Mouse (Mus musculus): ENCODE measurements at regions not wholly inside any gene's neighbourhood (a gene's known extent, or its start where the extent isn't known, plus 50 kb on each side); places are given as distances from the start of the nearest gene placed in this dataset.

GRCm38 (mm10) chr15:62240031-62240430 is 1317.2 kb upstream of the A1bg start:
- DNase-seq (ENCODE audit: low read depth, low spot score), result no peak
- in situ Hi-C loops (cut with MboI; ENCODE audit: low sequenced_read_pairs in 2 of 2, unreplicated experiment in 2 of 2), result no loop called here
- H3K36me3 ChIP-seq (ENCODE audit: control insufficient read depth, insufficient read depth, low read length, poor library complexity, severe bottlenecking), result peaks cover 5% of the 10 kb centered on the region
- H3K27ac ChIP-seq (ENCODE audit: insufficient read depth, low read depth, low read length, poor library complexity, severe bottlenecking), result no peak overlapping the region
- H3K4me3 ChIP-seq (ENCODE audit: insufficient read depth in 1 of 2, low read depth in 1 of 2, low read length in 2 of 2, poor library complexity in 1 of 2, severe bottlenecking in 1 of 2), result no peak overlapping the region
- no peaks in the 10 kb centered on the region for H3K9me3 ChIP-seq (ENCODE audit: control insufficient read depth, insufficient read depth, low read depth, low read length)
- TF ChIP-seq ZNF384 (IDR thresholded peaks at IDR 0.05; ENCODE audit: low read depth, low read length) (no peak), HCFC1 (IDR thresholded peaks at IDR 0.05; ENCODE audit: borderline replicate concordance, insufficient read depth, low read length) (no peak), MAFK (IDR thresholded peaks at IDR 0.05; ENCODE audit: insufficient read depth, low read depth, low read length) (no peak)
- no peaks in the 10 kb centered on the region for H3K4me1 ChIP-seq (ENCODE audit: control insufficient read depth in 2 of 2, insufficient read depth in 2 of 2, low read length in 2 of 2, poor library complexity in 1 of 2)
- H3K9ac ChIP-seq (ENCODE audit: insufficient read depth, low read depth, low read length, poor library complexity, severe bottlenecking), result no peak overlapping the region

- Histone ChIP-seq H3K4me3 (ENCODE audit: insufficient read depth in 1 of 2, low read depth in 1 of 2, low read length in 2 of 2, poor library complexity in 1 of 2, severe bottlenecking in 1 of 2) (no peak overlapping the region), H3K9ac (ENCODE audit: insufficient read depth, low read depth, low read length, poor library complexity, severe bottlenecking) (no peak overlapping the region), H3K4me1 (ENCODE audit: control insufficient read depth in 2 of 2, insufficient read depth in 2 of 2, low read length in 2 of 2, poor library complexity in 1 of 2) (no peaks in the 10 kb centered on the region), H3K27ac (ENCODE audit: insufficient read depth, low read depth, low read length, poor library complexity, severe bottlenecking) (no peak overlapping the region), H3K9me3 (ENCODE audit: control insufficient read depth, insufficient read depth, low read depth, low read length) (no peaks in the 10 kb centered on the region), H3K36me3 (ENCODE audit: control insufficient read depth, insufficient read depth, low read length, poor library complexity, severe bottlenecking) (peaks cover 2% of the 10 kb centered on the region; the same call in 1 of the 2 replicates)
- no peak for DNase-seq (ENCODE audit: low read depth, low spot score)
- no peak for TF ChIP-seq HCFC1 (IDR thresholded peaks at IDR 0.05; ENCODE audit: borderline replicate concordance, insufficient read depth, low read length)
- in situ Hi-C loops (cut with MboI; ENCODE audit: low sequenced_read_pairs in 2 of 2, unreplicated experiment in 2 of 2), result no loop called here
These were observed 1315.8 kb upstream of the A1bg start for GRCm38 (mm10) chr15:62238503-62239045.

- Histone ChIP-seq H3K4me1 (ENCODE audit: control insufficient read depth in 2 of 2, insufficient read depth in 2 of 2, low read length in 2 of 2, poor library complexity in 1 of 2) (no peaks in the 10 kb centered on the region), H3K9ac (ENCODE audit: insufficient read depth, low read depth, low read length, poor library complexity, severe bottlenecking) (no peak overlapping the region), H3K4me3 (ENCODE audit: insufficient read depth in 1 of 2, low read depth in 1 of 2, low read length in 2 of 2, poor library complexity in 1 of 2, severe bottlenecking in 1 of 2) (no peak overlapping the region), H3K36me3 (ENCODE audit: control insufficient read depth, insufficient read depth, low read length, poor library complexity, severe bottlenecking) (no peaks in the 10 kb centered on the region), H3K27ac (ENCODE audit: insufficient read depth, low read depth, low read length, poor library complexity, severe bottlenecking) (no peak overlapping the region), H3K9me3 (ENCODE audit: control insufficient read depth, insufficient read depth, low read depth, low read length) (no peaks in the 10 kb centered on the region)
- DNase-seq (ENCODE audit: low read depth, low spot score), result no peak
- TF ChIP-seq MAFK (IDR thresholded peaks at IDR 0.05; ENCODE audit: insufficient read depth, low read depth, low read length) (no peak), CHD2 (IDR thresholded peaks at IDR 0.05; ENCODE audit: low read depth, low read length) (no peak)
- in situ Hi-C loops (cut with MboI; ENCODE audit: low sequenced_read_pairs in 2 of 2, unreplicated experiment in 2 of 2), result no loop called here
These were observed 1313.2 kb upstream of the A1bg start for GRCm38 (mm10) chr15:62236056-62236455.

GRCm38 (mm10) chr15:62234182-62234760 is 1311.5 kb upstream of the A1bg start:
- Histone ChIP-seq H3K4me1 (ENCODE audit: control insufficient read depth in 2 of 2, insufficient read depth in 2 of 2, low read length in 2 of 2, poor library complexity in 1 of 2) (no peaks in the 10 kb centered on the region; a peak in 1 of 4 replicates), H3K4me3 (ENCODE audit: insufficient read depth in 1 of 2, low read depth in 1 of 2, low read length in 2 of 2, poor library complexity in 1 of 2, severe bottlenecking in 1 of 2) (no peak overlapping the region), H3K36me3 (ENCODE audit: control insufficient read depth, insufficient read depth, low read length, poor library complexity, severe bottlenecking) (peaks cover 10% of the 10 kb centered on the region; the same call in 1 of the 2 replicates), H3K27ac (ENCODE audit: insufficient read depth, low read depth, low read length, poor library complexity, severe bottlenecking) (no peak overlapping the region), H3K9me3 (ENCODE audit: control insufficient read depth, insufficient read depth, low read depth, low read length) (no peaks in the 10 kb centered on the region), H3K9ac (ENCODE audit: insufficient read depth, low read depth, low read length, poor library complexity, severe bottlenecking) (no peak overlapping the region)
- DNase-seq (ENCODE audit: low read depth, low spot score), result no peak
- no peak for TF ChIP-seq ZC3H11A (IDR thresholded peaks at IDR 0.05; ENCODE audit: borderline replicate concordance, low read depth, low read length)
- TF ChIP-seq HCFC1 (IDR thresholded peaks at IDR 0.05; ENCODE audit: borderline replicate concordance, insufficient read depth, low read length), result no peak
- TF ChIP-seq CHD2 (IDR thresholded peaks at IDR 0.05; ENCODE audit: low read depth, low read length), result no peak
- TF ChIP-seq ZNF384 (IDR thresholded peaks at IDR 0.05; ENCODE audit: low read depth, low read length), result no peak
- no peak for TF ChIP-seq MAFK (IDR thresholded peaks at IDR 0.05; ENCODE audit: insufficient read depth, low read depth, low read length)
- in situ Hi-C loops (cut with MboI; ENCODE audit: low sequenced_read_pairs in 2 of 2, unreplicated experiment in 2 of 2), result no loop called here

- Histone ChIP-seq H3K27ac (ENCODE audit: insufficient read depth, low read depth, low read length, poor library complexity, severe bottlenecking) (no peak overlapping the region), H3K4me3 (ENCODE audit: insufficient read depth in 1 of 2, low read depth in 1 of 2, low read length in 2 of 2, poor library complexity in 1 of 2, severe bottlenecking in 1 of 2) (no peak overlapping the region), H3K36me3 (ENCODE audit: control insufficient read depth, insufficient read depth, low read length, poor library complexity, severe bottlenecking) (peaks cover 10% of the 10 kb centered on the region; the same call in 1 of the 2 replicates), H3K4me1 (ENCODE audit: control insufficient read depth in 2 of 2, insufficient read depth in 2 of 2, low read length in 2 of 2, poor library complexity in 1 of 2) (no peaks in the 10 kb centered on the region; a peak in 1 of 4 replicates), H3K9ac (ENCODE audit: insufficient read depth, low read depth, low read length, poor library complexity, severe bottlenecking) (no peak overlapping the region), H3K9me3 (ENCODE audit: control insufficient read depth, insufficient read depth, low read depth, low read length) (no peaks in the 10 kb centered on the region)
- no peak for DNase-seq (ENCODE audit: low read depth, low spot score)
- in situ Hi-C loops (cut with MboI; ENCODE audit: low sequenced_read_pairs in 2 of 2, unreplicated experiment in 2 of 2), result no loop called here
- TF ChIP-seq HCFC1 (IDR thresholded peaks at IDR 0.05; ENCODE audit: borderline replicate concordance, insufficient read depth, low read length) (no peak), CHD2 (IDR thresholded peaks at IDR 0.05; ENCODE audit: low read depth, low read length) (no peak), ZC3H11A (IDR thresholded peaks at IDR 0.05; ENCODE audit: borderline replicate concordance, low read depth, low read length) (no peak), MAFK (IDR thresholded peaks at IDR 0.05; ENCODE audit: insufficient read depth, low read depth, low read length) (no peak), ZNF384 (IDR thresholded peaks at IDR 0.05; ENCODE audit: low read depth, low read length) (no peak)
These were observed 1310.3 kb upstream of the A1bg start for GRCm38 (mm10) chr15:62233154-62233553.

Measured in ES-E14 (cell line).